Mouse (Mus musculus): Measurements from ENCODE around the gene D630036H23Rik. TPM values are rescaled to one million over a fixed set of nuclear protein-coding genes. Genes with fewer than 3 reads are reported as not detected.

The D630036H23Rik gene
- 0.57 and 0.74 TPM in 2 replicates for polyA plus RNA-seq (2012; rRNA removed)

DNA sequence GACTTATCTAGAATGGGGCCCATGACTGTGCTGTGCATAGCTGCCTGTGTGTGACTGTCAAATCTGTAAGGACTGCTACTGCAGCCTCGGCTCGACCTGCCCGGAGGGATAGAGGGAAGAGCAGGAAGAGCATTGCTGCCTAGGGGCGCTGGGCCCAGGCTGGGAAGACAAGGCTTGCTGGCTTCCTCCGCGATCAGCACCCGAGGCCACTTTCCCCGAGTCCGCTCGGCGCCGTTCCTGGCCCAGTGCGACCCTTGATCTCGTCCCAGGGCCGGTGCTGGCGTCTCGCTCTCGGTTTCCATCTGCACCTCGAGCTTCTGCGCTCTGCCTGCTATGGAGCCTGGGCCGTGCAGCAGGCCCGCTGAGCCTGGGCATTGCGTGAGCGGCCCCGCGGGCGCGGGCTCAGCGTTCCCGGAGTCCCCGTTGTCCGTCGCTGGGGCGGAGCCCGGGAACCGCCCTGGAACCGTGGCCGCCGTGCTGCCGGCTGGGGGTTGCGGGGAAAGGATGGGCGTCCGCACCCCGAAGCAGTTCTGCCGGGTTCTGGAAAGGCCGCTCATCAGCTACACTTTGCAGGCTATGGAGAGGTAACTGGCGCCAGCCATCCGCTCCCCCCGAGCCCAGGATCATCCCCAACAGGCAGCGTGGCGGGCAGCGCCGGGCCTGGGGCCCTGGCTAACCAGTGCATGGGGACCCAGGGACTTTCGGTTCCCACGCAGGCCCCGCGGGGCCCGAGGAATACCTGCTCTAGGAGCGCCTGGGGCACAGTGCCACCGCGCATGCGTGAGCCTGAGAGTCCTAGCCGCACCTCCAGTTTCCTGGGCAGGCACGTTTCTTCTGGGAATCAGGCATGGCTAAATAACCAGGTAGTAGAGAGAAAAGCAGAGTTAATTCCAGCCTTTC, at the start of gene D630036H23Rik, which contains the start of gene Ispd:
Gene D630036H23Rik, minus strand, starts transcription at position 741 of the 900 bp plus-strand sequence.
Gene Ispd, plus strand, starts transcription at position 10 of the 900 bp plus-strand sequence.

Other genes starting within 250 kb of the D630036H23Rik start
- gene Ankmy2, start 225.1 kb downstream of the D630036H23Rik start, polyA plus RNA-seq (2012; rRNA removed): 51.9 and 52.4 TPM in 2 replicates
- gene Bzw2, start 224.1 kb downstream of the D630036H23Rik start, polyA plus RNA-seq (2012; rRNA removed): 278 and 288 TPM in 2 replicates
- gene Lrrc72, start 128.8 kb downstream of the D630036H23Rik start, polyA plus RNA-seq (2012; rRNA removed): not detected in 2 replicates
- 4.9 and 10.5 TPM in 2 replicates for gene Sostdc1, start 68.0 kb downstream of the D630036H23Rik start, polyA plus RNA-seq (2012; rRNA removed)
- 4.6 and 5.0 TPM in 2 replicates for gene Ispd, start 731 bp downstream of the D630036H23Rik start, polyA plus RNA-seq (2012; rRNA removed)

Data from central nervous system, embryonic 18 days (tissue).